Mouse (Mus musculus) ES-E14 (cell line): ENCODE measurements around the gene Rbp2. TPM values are rescaled to one million over a fixed set of nuclear protein-coding genes. Genes with fewer than 3 reads are reported as not detected.

Experiments used
- DNase-seq: peaks from one replicate; pipeline ENCODE4 v3.0.0-alpha.2; 2013; ENCODE audit warnings: low read depth, low spot score
- H3K27ac ChIP-seq: 2 replicates; pipeline ENCODE4 v1.5.1; 2012; ENCODE audit warnings: low read depth, mild to moderate bottlenecking, low read length, moderate library complexity, mixed read lengths; ENCODE audit not compliant: poor library complexity, insufficient read depth, severe bottlenecking
- H3K36me3 ChIP-seq: 2 replicates; pipeline ENCODE4 v1.6.1; 2012; ENCODE audit warnings: mild to moderate bottlenecking, low read length, moderate library complexity, mixed read lengths; ENCODE audit not compliant: control insufficient read depth, poor library complexity, insufficient read depth, severe bottlenecking
- H3K4me1 ChIP-seq, 2 experiments: fragments of 150-350 bp in 1 of 2; sonication (generic) in 1 of 2; 2 replicates each; pipeline ENCODE4 v1.6.1; 2012; ENCODE audit warnings: low read length in 2 of 2, mild to moderate bottlenecking in 1 of 2, mixed read lengths in 1 of 2; ENCODE audit not compliant: control insufficient read depth in 2 of 2, insufficient read depth in 2 of 2, poor library complexity in 1 of 2
- H3K4me3 ChIP-seq, 2 experiments: fragments of 150-350 bp in 1 of 2; sonication (generic) in 1 of 2; 2 replicates each; pipeline ENCODE4 v1.5.1; 2012; ENCODE audit warnings: low read length in 2 of 2, low read depth in 1 of 2, mild to moderate bottlenecking in 1 of 2, mixed read lengths in 1 of 2; ENCODE audit not compliant: insufficient read depth in 1 of 2, poor library complexity in 1 of 2, severe bottlenecking in 1 of 2
- H3K9ac ChIP-seq: 2 replicates; pipeline ENCODE4 v1.6.1; 2012; ENCODE audit warnings: low read depth, mild to moderate bottlenecking, low read length, mixed read lengths; ENCODE audit not compliant: poor library complexity, insufficient read depth, severe bottlenecking
- H3K9me3 ChIP-seq: fragments of 150-350 bp; sonication (generic); 2 replicates; pipeline ENCODE4 v1.6.1; 2012; ENCODE audit warnings: low read depth, mild to moderate bottlenecking, low read length; ENCODE audit not compliant: control insufficient read depth, insufficient read depth
- CHD2 ChIP-seq: IDR thresholded peaks from 2 replicates; pipeline ENCODE4 v1.6.1; 2014; ENCODE audit warnings: mild to moderate bottlenecking, low read depth, low read length, inconsistent platforms
- HCFC1 ChIP-seq: IDR thresholded peaks from 2 replicates; pipeline ENCODE4 v1.6.1; 2012; ENCODE audit warnings: low read length, inconsistent platforms, borderline replicate concordance; ENCODE audit not compliant: insufficient read depth
- MAFK ChIP-seq: IDR thresholded peaks from 2 replicates; pipeline ENCODE4 v1.6.1; 2014; ENCODE audit warnings: mild to moderate bottlenecking, low read depth, low read length, inconsistent platforms; ENCODE audit not compliant: insufficient read depth
- ZC3H11A ChIP-seq: IDR thresholded peaks from 2 replicates; pipeline ENCODE4 v1.6.1; 2012; ENCODE audit warnings: low read depth, mild to moderate bottlenecking, inconsistent platforms, low read length, borderline replicate concordance
- ZNF384 ChIP-seq: IDR thresholded peaks from 2 replicates; pipeline ENCODE4 v1.6.1; 2012; ENCODE audit warnings: low read depth, low read length, inconsistent platforms
- in situ Hi-C, 2 experiments: fragments of 600-800 bp; cut with MboI; formaldehyde crosslinking; loops; one replicate each; pipeline ENCODE4 v1.15.1; 2025; ENCODE audit warnings: low sequenced_read_pairs in 2 of 2, inconsistent platforms in 1 of 2; ENCODE audit not compliant: unreplicated experiment in 2 of 2
- total RNA-seq: library from RNA; depleted of rRNA; stranded (reverse); fragments of 300-350 nt; gene quantifications from 2 replicates; pipeline ENCODE4 v1.2.3, GENCODE M21; 2012

The Rbp2 gene
- total RNA-seq, 1 experiment = not detected

- Histone ChIP-seq H3K4me1 (no peaks in the 10 kb centered on the region), H3K9me3 (no peaks in the 10 kb centered on the region), H3K4me3 (no peak overlapping the region), H3K36me3 (no peaks in the 10 kb centered on the region), H3K9ac (no peak overlapping the region), H3K27ac (no peak overlapping the region)
- DNase-seq = no peak
- TF ChIP-seq ZC3H11A (no peak), HCFC1 (no peak), CHD2 (no peak), MAFK (no peak), ZNF384 (no peak)
- in situ Hi-C loops = no loop called here
These were observed 3.7 kb upstream of the Rbp2 start for GRCm38 (mm10) chr9:98482256-98482655.

GRCm38 (mm10) chr9:98485020-98485419 lies 895 bp upstream of the Rbp2 start:
- H3K9ac ChIP-seq = no peak overlapping the region
- in situ Hi-C loops = no loop called here
- H3K9me3 ChIP-seq = no peaks in the 10 kb centered on the region
- no peak overlapping the region for H3K4me3 ChIP-seq
- TF ChIP-seq CHD2 = no peak
- TF ChIP-seq ZC3H11A = no peak
- no peak for TF ChIP-seq MAFK
- no peak for TF ChIP-seq HCFC1
- TF ChIP-seq ZNF384 = no peak
- DNase-seq = no peak
- no peak overlapping the region for H3K27ac ChIP-seq
- no peaks in the 10 kb centered on the region for H3K36me3 ChIP-seq
- no peaks in the 10 kb centered on the region for H3K4me1 ChIP-seq

GRCm38 (mm10) chr9:98487273-98487672 lies 1.4 kb downstream of the Rbp2 start:
- no peak overlapping the region for H3K9ac ChIP-seq
- H3K27ac ChIP-seq = no peak overlapping the region
- no peaks in the 10 kb centered on the region for H3K36me3 ChIP-seq
- no peak overlapping the region for H3K4me3 ChIP-seq
- no peaks in the 10 kb centered on the region for H3K4me1 ChIP-seq
- DNase-seq = no peak
- in situ Hi-C loops = no loop called here
- H3K9me3 ChIP-seq = no peaks in the 10 kb centered on the region
- TF ChIP-seq MAFK = no peak
- TF ChIP-seq ZNF384 = no peak
- no peak for TF ChIP-seq ZC3H11A
- TF ChIP-seq CHD2 = no peak
- TF ChIP-seq HCFC1 = no peak

- Histone ChIP-seq H3K9me3 (no peaks in the 10 kb centered on the region), H3K9ac (no peak overlapping the region), H3K36me3 (no peaks in the 10 kb centered on the region), H3K27ac (no peak overlapping the region), H3K4me3 (no peak overlapping the region), H3K4me1 (no peaks in the 10 kb centered on the region)
- in situ Hi-C loops = no loop called here
- no peak for DNase-seq
- no peak for TF ChIP-seq ZNF384
- no peak for TF ChIP-seq MAFK
- TF ChIP-seq ZC3H11A = no peak
- TF ChIP-seq HCFC1 = no peak
- TF ChIP-seq CHD2 = no peak
These were observed 3.6 kb downstream of the Rbp2 start for GRCm38 (mm10) chr9:98489532-98489931.

GRCm38 (mm10) chr9:98490128-98490527 lies 4.2 kb downstream of the Rbp2 start:
- Histone ChIP-seq H3K4me1 (no peaks in the 10 kb centered on the region), H3K4me3 (no peak overlapping the region), H3K36me3 (no peaks in the 10 kb centered on the region), H3K9me3 (no peaks in the 10 kb centered on the region), H3K27ac (no peak overlapping the region), H3K9ac (no peak overlapping the region)
- TF ChIP-seq ZNF384 = no peak
- no peak for TF ChIP-seq MAFK
- TF ChIP-seq CHD2 = no peak
- TF ChIP-seq HCFC1 = no peak
- TF ChIP-seq ZC3H11A = no peak
- DNase-seq = no peak
- in situ Hi-C loops = no loop called here
